Mouse (Mus musculus): Measurements from ENCODE around the gene Bach1. TPM values are rescaled to one million over a fixed set of nuclear protein-coding genes. Genes with fewer than 3 reads are reported as not detected.

Bach1 gene
- 19.5 and 22.6 TPM in 2 replicates for total RNA-seq (2015; ENCODE audit: low replicate concordance)
- 28.5 and 37.6 TPM in 2 replicates for total RNA-seq (2017; ENCODE audit: low replicate concordance)

DNA sequence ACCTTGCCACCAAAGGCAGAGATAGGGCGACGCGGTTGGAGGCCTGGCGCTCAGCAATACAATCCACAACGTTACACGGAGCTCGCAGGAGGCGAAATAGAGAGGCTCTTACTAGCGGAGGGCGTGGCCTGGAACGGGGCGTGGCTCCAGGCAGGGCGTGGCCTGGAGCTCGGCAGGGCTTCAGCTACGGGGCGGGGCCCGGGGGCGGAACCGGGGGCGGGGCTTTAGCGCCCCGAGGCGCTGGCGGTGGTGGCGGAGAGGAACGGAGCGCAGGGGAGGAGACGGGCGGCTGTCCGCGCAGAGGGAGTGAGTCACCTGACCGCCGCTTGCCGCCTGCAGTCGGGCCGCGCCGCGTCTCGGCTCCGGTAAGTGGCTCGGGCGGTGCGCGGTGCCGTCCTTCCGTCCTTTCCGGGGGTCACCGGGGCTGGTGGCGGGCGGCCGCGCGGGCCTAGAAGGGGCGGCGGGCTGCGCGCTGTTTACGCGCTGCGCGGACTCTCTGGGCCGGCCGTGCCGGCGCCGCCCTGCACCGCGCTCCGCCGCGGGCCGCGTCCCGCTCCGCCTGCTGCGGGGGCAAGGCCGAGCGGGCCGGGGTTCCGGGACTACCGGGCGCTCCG lies at the start of gene Bach1:
Gene Bach1 (plus strand): TSS at position 254 of the 614 bp plus-strand sequence.
- ATAC-seq (replicated peaks; ENCODE audit: low FRiP score, poor library complexity, severe bottlenecking), result peak; percentile 78

GRCm38 (mm10) chr16:87652344-87652743 lies 46.4 kb upstream of the Bach1 start:
- no peak for ATAC-seq (replicated peaks; ENCODE audit: low FRiP score, poor library complexity, severe bottlenecking)

- ATAC-seq (replicated peaks; ENCODE audit: low FRiP score, poor library complexity, severe bottlenecking), result no peak
Observed at GRCm38 (mm10) chr16:87652924-87653323, 45.8 kb upstream of the Bach1 start.

DNA sequence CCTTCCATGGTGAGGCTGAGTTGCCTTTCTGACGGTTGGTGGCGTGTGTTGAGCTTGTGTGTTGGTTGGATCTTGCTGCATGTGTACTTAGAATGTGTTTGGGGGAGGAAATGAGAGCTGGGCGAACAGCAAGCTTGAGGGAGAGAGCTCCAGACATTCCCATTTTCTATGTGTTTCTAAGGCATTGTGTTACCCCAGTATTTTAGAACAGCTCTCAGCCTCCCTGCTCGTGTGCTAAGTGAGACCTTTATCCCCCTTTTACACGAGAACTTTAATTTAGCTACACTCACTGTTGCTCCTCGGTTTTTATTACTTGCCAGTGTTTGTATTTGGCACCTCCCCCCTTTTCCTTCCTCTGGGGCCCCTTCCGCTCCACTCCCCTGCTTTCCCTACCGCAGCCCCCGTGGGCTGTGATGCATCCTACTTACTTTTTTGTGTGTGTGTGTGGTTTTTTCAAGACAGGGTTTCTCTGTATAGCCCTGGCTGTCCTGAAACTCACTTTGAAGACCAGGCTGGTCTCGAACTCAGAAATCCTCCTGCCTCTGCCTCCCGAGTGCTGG lies 44.6 kb upstream of the Bach1 start:
- ATAC-seq (replicated peaks; ENCODE audit: low FRiP score, poor library complexity, severe bottlenecking), result no peak

- no peak for ATAC-seq (replicated peaks; ENCODE audit: low FRiP score, poor library complexity, severe bottlenecking)
Observed at GRCm38 (mm10) chr16:87655005-87655404, 43.7 kb upstream of the Bach1 start.

DNA sequence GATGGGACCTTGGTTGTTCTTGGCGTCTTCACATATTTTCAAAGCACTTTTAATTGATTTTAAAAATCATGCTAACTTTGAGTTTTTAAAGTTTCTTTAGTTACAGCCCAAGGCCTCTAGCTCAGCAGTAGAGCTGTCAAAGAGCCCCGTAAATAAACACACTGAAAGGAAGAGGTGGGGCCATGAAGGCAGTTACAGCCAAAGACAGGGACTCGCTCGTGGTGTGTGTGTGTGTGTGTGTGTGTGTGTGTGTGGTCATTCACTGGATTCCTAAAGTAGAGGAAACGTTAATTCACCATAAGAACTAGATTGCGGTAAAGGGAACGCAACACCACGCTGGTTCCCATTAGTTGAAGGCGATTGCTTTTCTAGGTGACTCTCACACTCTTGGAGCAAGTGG lies 43.2 kb upstream of the Bach1 start:
- no peak for ATAC-seq (replicated peaks; ENCODE audit: low FRiP score, poor library complexity, severe bottlenecking)

- ATAC-seq (replicated peaks; ENCODE audit: low FRiP score, poor library complexity, severe bottlenecking), result no peak
Observed at GRCm38 (mm10) chr16:87656771-87657170, 42.0 kb upstream of the Bach1 start.

DNA sequence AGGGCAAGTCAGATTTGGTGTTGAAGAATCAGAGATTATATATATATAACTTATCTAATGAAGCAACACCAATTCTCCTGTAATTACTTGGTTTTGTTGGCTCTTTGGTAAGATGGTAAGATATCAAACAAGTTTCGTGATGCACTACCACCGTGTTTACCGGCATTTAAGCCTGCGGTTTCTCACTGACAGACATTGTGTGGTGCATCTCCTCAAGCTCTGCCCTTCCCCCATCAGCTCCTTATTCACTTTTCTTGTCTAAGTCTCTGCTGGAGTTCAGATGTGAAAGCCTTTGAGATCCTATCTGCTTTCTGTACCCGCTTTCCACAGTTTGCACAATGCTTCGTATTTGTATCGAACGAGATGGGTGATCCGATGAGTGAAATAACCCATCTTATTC lies 41.5 kb upstream of the Bach1 start:
- no peak for ATAC-seq (replicated peaks; ENCODE audit: low FRiP score, poor library complexity, severe bottlenecking)

GRCm38 (mm10) chr16:87661024-87661471 lies 37.7 kb upstream of the Bach1 start:
- no peak for ATAC-seq (replicated peaks; ENCODE audit: low FRiP score, poor library complexity, severe bottlenecking)

DNA sequence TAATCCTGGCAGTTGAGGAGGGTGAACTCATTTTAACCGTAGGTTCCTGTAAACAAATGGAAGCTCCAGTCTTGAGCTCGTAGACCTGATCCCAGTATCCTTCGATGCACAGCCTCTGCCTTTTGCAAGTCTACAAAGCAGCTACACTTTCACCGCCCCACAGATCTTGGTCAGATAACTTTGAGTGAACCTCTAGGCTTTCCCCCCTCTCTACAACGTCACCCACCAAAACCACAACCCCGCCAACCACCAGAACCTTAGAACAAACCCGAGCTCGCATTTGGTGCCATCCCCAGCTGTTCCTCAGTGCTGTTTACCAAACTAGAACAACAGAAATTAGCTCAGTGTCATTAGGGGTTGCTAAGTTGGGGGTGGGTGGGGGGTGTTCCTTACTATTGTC lies 37.1 kb upstream of the Bach1 start:
- ATAC-seq (replicated peaks; ENCODE audit: low FRiP score, poor library complexity, severe bottlenecking), result no peak

DNA sequence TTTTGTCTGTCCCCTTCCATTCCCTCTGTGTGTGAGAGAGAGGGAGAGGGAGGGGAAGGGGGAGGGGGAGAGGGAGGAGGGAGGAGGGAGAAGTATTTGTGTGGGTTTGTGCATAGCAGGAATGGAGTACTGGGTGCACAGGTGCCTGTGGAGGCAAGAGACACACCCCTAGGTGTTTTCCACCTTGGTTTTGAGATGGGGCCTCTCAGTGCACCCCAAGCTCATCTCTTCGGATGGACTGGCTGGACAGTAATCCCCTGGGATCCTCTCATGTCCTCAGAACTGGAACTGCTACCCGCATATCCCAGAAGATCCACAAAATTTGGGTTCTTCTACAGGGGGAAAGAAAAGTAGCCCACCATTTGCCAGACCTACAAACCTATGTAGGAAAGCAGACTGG lies 36.2 kb upstream of the Bach1 start:
- no peak for ATAC-seq (replicated peaks; ENCODE audit: low FRiP score, poor library complexity, severe bottlenecking)

DNA sequence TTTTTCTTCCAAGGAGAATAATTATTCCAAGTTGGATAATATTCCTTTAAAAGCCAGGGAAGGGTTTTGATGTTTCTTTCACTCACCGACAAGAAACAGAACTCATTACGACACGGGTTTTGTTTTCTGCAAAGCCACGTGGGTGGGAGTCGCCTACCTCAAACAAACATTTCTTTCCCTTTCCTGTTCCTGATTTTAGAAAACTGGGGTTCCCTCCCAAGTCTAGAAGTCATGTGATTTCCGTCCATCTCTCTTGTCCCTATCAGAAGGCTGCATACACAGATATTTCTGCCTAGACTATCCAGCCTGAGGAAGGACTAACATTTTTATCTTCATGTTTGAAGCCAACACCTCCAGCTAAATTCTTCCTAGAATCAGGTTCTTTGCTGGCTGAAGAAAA lies 34.9 kb upstream of the Bach1 start:
- ATAC-seq (replicated peaks; ENCODE audit: low FRiP score, poor library complexity, severe bottlenecking), result no peak

DNA sequence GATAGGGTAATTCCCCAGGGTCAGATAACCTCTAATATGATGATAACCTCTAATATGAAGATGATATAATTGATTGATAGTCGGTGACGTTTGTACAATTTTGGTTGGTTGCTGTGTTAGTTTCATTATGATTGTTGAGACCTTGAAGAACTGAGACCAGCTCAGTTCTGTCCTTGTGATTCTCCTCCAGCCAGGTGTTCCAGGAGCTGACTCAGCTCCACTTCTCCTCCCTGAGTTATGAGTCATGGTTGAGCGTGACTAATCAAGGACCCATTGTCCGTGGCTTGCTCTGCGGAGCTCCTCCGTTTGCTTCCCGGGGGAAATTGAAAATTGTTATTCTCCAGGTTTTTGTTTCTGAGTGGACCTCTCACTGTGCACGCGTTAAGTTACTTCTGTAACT lies 33.5 kb upstream of the Bach1 start:
- ATAC-seq (replicated peaks; ENCODE audit: low FRiP score, poor library complexity, severe bottlenecking), result no peak

GRCm38 (mm10) chr16:87665752-87666619 lies 32.8 kb upstream of the Bach1 start:
- ATAC-seq (replicated peaks; ENCODE audit: low FRiP score, poor library complexity, severe bottlenecking), result no peak

DNA sequence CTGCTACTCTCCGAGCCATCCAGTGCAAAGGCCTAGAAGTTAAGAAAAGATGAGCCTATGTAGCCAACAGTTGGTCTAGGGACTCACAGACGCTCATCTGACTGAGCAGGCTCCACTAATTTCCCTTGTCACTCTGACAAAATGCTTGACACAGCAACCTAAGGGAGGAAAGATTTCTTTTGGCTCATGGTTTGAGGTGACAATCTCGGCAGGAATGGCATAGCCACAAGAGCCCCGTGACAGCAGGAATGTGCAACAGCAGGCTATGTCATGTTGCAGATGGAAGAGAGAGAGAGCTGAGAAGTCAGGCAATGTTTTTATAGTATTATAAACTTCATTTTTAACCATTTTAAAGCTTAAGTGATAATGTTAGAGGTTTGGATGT lies 32.1 kb upstream of the Bach1 start:
- ATAC-seq (replicated peaks; ENCODE audit: low FRiP score, poor library complexity, severe bottlenecking), result no peak

DNA sequence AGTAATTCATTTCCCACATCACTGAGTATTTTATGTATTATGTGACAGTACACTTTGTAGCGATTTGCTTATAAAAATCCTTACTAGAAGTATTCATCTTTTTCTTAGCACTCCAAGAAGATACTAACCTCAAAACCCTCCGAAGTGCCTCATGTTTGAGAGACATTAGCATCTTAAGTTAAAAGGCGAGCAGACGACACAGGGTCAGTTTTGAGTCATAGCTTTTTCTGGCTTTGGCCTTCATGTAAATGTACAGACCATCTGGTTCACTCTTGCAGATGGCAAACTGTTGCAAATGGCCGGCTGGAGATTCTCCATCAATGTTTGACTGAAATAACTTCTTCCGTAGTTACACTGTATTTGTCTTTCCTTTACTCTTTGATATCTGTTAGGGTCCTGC lies 30.7 kb upstream of the Bach1 start:
- ATAC-seq (replicated peaks; ENCODE audit: low FRiP score, poor library complexity, severe bottlenecking), result no peak

DNA sequence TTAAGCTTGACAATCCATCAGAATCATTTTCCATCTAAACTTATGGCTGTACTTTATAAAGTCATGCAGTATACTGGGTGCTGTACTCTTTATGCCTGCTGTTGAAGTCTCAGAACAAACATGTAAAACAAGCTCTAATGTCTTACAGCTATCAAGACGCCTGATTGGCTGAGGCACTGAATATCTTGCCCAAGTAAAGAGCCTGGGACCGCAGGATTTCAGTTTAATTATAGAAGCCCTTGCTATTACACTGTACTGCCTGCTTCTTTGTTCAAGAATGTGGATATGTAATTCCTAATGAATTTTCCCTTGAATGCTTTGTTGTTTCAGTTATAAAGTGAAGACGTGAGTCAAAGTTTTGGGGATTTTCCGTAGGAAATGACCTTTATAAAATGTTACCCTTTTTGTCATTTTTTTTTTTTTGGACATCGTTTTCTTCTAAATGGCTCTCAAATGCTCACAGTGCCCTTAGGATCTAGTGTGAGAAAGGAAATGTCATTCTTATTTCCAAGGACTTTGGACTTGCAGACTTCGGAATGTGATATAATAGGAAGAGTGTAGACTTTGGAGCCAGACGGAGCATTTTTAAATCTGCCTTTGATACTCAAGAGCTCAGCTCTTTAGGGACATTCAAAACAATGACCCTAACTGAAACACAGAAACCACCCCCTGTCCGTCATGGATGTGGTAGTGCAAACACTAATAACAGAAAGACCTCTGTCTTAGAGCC lies 28.5 kb upstream of the Bach1 start:
- ATAC-seq (replicated peaks; ENCODE audit: low FRiP score, poor library complexity, severe bottlenecking), result no peak

GRCm38 (mm10) chr16:87670821-87671165 lies 28.0 kb upstream of the Bach1 start:
- no peak for ATAC-seq (replicated peaks; ENCODE audit: low FRiP score, poor library complexity, severe bottlenecking)

GRCm38 (mm10) chr16:87671336-87671735 lies 27.4 kb upstream of the Bach1 start:
- no peak for ATAC-seq (replicated peaks; ENCODE audit: low FRiP score, poor library complexity, severe bottlenecking)

DNA sequence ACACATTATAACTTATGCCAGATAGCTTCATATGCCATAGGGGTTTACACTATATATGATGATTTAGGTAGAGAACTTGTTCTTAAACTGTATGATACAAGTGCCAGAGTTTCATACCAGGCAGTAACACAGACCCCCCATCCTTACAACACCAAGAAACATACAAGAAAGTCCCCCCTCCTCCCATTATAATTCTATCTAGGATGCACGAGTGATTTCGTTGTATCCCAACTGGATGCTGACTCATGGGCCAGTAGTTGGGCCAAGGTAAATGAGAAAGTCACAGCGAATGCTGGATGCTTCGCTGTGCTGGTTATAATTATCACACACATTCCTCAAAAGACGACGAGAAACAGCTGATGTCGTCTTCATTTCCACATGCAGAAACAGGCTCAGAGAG lies 25.6 kb upstream of the Bach1 start:
- no peak for ATAC-seq (replicated peaks; ENCODE audit: low FRiP score, poor library complexity, severe bottlenecking)
